Mouse (Mus musculus): Measurements from ENCODE around the gene Madcam1.

DNA sequence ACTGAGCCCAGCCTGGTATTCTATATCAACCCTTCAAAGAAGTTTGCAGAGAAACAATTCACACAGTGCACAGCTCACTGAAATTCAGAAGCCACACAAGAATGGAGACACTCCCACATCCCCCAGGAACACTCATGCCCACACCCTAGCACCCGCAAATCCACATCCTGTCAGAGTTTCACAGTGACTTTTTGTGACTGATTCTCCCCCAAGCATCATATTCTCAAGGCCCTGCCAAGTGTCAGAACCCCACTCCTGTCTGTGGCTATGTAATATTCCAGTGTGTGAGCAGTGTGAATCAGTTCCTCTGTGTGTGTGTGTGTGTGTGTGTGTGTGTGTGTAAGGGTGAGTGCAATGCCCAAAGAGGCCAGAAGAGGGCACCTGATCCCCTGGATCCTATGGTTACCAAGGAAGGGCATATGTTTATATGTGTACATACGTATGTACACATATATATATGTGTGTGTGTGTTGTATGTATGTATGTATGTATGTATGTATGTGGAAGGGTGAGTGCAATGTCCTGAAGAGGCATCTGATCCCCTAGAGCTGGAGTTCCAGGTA, 27.7 kb downstream of the Madcam1 start:
- TF ChIP-seq CTCF (IDR thresholded peaks at IDR 0.05; ENCODE audit: extremely low read depth, insufficient read depth, insufficient read length, insufficient replicate concordance), result no peak
- no peak for TF ChIP-seq POLR2A (IDR thresholded peaks at IDR 0.05; ENCODE audit: low read depth, low read length)

All from spleen, adult 2 months (tissue).